Mouse (Mus musculus) megakaryocyte, adult 5-6 weeks (primary cell): ENCODE data around the gene Cd79b. TPM values are rescaled to one million over a fixed set of nuclear protein-coding genes. Genes with fewer than 3 reads are reported as not detected.

Experiments
- ATAC-seq: 2 replicates; pipeline ENCODE4 v1.8.0; 2016; ENCODE audit warnings: mild to moderate bottlenecking, inconsistent platforms; ENCODE audit not compliant: poor library complexity, severe bottlenecking
- total RNA-seq, 2 experiments: library from RNA; stranded (forward) in 1 of 2; stranded (reverse) in 1 of 2; fragments of 153-499, 151-499 nt in 1 of 2; fragments of 221-1000, 200-1000 nt in 1 of 2; gene quantifications; 2 replicates each; pipeline versions ENCODE4 v1.2.3 to v1.2.4; 2015 to 2017

Cd79b gene
- total RNA-seq, 2 experiments from 2014 or later: 15.4 to 29.3 TPM

DNA sequence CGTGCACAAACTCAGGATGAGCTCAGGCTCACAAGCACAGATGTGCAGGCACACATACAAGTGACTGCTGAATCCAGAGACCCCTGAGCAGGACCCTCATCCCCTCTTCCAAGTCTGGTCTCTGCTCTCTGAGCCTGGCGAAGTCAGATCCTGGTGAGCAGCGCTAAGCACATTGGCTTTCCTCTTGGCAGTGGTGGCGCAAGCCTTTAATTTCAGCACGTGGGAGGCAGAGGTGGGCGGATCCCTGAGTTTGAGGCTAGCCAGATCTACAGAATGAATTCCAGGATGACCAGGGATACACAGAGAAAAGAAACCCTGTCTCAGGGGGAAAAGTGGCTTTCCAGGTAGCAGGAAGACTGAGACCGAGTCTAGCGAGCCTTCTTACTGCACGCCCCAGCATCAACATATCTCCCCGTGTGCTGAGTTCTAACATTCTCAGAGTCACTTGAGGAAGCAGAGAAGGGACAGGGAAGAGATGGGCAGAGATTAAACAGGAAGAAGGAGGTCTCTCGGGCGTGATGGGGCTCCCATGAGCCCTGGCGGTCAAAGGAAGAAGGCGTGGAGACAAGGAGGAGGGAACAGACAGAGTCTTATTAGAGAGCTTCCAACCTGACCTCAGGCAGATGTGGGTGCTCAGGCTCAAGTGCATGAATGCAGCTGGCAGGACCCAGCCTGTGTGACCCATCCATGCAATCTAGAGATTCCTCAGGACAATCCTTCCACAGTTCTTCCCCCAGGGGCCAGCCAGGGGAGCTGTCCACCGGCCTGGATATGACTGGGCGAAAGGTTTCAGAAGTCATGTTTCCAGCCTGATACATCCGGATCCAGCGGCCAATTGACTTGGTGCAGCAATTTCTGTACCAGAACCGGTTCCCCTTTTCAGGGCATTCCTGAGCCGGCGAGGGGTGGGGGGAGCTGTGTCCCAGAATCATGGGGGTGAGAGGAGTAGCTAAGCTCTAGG is 4.1 kb upstream of the Cd79b start:
- ATAC-seq: peak; percentile 78

DNA sequence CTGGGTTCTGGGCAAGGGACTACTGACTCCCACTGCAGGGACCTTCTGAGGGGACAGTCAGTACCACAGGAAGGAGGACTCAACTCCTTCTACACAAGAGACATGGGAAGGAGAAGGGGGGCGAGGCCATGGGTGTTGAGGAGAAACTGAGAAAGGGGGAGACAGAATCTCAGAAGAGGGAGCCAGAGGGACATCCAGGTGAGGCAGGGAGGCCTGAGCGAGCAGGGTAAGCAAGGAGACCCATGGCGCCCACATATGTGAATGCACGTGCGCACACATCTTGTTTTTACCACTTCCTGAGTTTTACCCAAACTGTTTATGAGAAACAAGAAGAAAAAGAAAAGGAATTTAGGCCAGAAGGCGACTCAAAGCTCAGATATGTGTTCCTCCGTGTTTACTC is 3.2 kb upstream of the Cd79b start:
- no peak for ATAC-seq

DNA sequence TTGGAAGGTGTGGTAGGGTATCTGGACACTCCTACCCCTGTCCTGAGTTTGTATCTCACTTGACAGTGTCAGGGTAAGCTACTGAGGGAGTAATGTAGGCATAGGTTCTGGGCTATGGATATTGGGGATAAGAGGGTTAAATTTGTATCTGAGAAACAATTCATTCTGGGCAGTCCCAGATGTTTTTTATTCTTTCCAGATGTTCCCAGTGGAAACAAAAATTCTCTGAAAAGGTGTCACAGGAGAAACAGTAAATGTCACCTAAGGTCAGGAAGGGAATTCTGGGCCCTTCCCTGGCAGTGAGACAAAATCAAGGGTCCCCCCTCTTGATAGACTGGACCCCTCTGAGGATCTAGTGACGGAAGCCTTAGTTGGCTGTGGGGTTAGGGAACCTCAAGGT is 1.9 kb upstream of the Cd79b start:
- ATAC-seq: no peak

DNA sequence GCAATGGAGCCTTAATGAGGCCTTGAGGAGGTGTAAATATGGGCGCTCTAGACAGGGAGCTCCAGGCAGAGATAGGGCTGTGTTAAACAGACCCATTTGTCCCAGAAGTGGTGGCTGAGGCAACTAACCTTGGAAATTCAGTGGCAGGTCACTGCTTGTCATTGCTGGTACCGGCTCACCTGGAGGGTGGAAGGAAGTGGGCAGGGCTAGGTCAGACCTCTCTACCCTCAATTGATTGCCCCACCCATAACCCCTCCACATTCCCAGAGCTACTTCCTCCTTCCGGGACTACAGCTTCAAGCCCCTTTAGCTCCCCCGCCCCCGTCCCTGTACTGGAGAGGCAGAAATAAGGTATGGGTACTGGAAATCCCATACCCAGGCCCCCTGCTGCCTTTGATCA is 1.0 kb downstream of the Cd79b start:
- peak; percentile 66 for ATAC-seq

DNA sequence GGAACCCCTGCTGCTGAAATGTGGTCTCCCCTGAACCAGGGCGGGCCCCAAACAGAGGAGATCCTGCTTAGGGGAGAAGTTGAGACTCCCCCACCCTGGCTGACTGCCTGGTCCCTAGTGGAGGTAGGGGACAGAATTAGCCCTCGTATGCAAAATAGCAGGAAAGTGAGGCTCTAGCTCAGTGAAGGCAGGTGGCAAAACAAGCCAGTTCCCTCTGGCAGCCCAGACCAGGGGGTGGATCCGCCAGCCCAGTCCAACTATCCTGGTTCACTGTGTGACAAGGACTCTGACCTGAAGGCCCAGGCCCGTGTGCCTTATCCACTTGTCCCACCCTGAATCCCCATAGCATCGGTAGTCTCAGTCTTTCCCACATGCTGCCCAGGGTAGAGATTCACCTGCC is 4.4 kb downstream of the Cd79b start:
- ATAC-seq: no peak

DNA sequence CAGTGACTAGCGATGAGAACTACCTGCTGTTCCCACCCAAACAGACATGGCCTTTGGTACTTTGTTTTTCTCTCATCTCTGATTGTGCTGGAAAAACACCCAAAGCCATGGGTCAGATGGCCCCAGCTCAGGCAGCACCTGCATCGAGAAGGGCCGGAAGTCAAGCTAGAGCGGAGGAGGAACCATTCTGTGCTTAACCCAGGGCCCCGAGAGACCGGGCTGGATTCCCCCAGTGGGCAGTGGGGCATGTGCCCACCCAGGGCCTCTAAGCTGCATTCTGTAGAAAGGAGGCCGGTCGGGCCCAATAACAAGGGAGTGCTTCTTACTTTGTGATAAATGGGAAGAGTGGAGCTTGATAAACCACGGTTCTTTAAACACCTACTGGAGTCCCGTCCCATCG is 6.4 kb downstream of the Cd79b start:
- no peak for ATAC-seq

DNA sequence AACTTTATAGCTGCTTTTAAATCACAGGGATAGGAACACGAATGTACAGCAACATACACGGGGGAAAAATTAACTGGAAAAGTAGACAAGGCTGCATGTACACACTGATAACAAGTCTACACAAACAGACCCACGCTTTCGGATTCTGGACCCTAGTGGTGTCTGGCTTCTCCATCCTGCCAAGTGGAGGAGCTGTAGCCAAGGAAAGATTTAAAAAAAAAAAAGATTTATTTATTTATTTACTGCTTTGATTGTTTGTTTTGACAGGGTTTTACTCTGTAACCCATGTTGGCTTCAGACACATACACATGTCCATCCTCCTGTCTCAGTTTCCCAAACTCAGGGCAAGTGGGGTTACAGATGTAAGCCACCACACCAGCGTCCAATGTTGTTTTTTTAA is 7.1 kb downstream of the Cd79b start:
- no peak for ATAC-seq

DNA sequence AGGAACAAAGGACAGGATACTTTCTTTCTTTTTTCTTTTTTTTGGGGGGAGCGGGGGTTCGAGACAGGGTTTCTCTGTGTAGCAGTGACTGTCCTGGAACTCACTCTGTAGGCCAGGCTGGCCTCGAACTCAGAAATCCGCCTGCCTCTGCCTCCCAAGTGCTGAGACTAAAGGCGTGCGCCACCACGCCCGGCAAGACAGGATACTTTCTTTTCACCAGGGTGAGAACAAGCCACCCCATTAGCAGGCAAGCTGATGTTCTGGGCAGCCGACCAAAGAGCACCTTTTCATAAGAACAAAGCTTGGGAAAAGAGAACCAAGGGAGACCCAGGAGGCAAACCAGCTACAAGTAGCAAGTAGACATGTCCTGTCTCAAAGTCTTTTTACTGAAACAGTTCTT is 7.8 kb downstream of the Cd79b start:
- no peak for ATAC-seq

DNA sequence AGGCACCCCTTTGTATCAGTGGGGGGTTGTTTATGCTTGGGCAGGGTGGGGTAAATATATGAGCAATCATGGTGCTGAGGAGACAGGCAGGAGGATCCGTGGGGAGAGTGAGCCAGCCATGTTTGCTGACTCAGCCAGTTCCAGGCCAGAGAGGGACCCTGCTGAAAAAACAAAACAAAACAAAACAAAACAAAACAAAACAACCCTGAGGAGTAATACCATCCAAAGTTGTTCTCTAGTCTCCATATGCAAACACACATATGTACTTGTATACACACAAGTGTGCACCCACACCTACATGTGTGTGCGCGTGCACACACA is 8.5 kb downstream of the Cd79b start:
- ATAC-seq: no peak

DNA sequence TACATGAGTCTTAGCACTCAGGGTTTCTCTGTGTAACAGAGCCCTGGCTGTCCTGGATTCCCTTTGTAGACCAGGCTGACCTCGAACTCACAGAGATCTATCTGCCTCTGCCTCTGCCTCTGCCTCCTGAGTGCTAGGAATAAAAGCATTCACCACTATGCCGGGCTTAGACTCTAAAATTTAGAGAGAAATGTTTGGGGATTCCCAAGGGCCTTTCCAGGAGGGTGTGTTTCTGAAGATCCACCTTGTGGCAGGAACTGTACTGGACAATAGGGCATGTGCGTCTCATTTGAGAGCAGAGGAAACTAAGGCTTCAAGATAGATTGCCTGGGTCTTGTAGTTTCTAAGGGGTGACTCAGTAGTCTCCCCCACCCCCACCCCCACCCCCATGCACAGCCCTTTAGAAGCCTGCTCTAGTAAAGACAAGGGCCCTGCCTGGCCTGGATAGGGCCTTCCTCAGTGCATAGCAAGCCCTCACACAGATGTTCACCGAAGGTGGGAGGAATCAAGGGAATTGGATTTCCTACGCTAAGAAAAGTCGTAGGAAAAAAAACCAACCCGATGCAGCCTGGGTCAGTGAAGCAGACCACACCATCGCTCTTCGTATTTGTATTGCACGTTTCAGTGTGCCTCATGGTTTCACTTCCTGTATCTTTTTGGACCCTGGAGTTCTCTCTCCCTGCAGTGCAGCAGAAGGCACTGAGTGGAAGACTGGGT is 9.1 kb downstream of the Cd79b start:
- peak; percentile 83 for ATAC-seq

DNA sequence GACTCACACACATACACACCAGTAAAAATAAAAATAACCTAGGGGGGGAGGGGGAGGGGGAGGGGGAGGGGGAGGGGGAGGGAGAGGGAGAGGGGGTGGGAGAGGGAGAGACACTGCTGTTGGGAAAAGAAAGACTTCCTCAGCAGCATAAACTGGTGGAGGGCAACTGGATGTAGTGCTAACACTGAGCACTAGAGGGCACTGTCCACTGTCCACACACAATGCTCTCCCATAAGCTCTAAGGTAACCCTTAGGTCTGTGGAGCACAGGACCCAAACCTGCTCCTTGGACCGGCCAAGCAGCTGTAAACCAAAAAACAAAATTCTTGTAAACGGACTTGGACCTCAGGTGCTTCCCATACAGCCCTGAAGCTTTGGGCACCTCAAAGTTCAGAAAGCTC is 11.9 kb downstream of the Cd79b start:
- peak; percentile 92 for ATAC-seq

DNA sequence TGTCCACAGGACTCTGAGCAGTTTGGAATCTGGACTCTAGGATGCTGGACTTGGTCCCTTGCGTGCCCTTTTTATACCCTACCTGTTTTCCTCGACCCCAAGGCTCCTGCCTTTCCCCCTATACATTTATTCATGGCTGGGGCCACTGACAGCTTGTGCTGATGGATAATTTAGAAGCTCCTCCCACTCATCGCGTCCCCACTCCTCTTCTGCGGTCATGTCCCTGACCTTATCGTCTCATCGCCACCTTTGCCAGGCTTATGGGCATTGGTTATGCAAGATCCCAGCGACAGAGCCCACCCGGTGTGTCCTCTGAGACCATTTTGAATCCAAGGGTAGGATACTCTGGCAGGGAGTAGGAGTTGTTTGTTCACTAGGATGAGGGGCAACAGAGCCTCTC is 12.8 kb downstream of the Cd79b start, which contains the start of gene Gh:
Gene Gh (minus strand): TSS at position 101 of the 400 bp plus-strand sequence.
- ATAC-seq: no peak

DNA sequence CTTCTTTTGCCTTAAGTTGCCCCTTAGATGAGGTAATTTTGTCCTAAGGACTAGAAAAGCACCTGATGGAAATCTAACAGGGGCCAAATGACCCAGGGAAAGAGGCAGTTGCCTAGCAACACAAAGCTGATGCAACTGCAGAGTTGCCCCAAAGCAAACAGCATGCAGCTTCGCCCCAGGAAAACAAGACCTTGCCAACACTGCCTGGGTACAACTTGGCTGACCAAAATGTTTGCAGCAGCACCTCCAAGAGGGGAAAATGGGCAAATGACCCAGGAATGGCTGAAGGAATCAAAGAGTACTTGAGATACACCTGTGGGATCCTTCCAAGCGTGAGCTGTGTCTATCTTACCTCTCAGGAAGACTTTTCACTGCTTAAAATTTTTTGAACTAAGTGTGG is 22.7 kb downstream of the Cd79b start:
- ATAC-seq: no peak

DNA sequence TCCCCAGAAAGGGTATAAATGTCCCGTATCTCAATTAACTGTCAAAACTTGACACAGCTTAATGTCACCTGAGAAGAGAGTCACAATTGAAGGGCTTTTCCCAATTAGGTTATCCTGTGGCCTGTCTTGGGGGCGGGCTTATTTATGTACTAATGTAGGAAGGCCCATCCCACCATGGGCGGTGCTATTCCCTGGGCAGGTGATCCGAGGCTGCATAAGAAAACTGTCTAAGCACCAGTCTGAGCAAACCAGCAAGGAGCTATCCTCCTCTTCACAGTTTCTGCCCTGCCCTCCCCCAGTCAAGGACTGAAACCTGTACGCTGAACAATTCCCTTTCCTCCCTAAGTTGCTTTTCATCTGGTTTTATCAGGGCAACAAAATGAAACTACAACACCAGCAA is 24.2 kb downstream of the Cd79b start:
- no peak for ATAC-seq

DNA sequence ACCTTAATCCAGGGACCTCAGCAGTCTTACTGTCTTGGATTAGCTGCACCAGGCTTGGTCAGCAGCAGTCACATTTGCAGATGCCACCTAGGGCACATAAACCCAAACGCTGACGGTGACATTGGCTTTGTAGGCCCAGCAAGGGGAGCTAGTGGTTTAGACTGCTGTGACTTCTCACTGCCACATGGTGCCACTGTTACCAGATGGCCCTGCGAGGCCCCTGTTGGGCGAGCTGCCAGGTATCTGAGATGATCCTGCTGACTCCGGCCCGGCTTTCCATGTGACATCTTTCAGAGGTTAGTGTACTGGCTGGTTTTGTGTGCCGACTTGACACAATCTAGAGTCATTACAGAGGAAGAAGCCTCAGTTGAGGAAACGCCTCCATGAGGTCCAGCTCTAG is 25.2 kb downstream of the Cd79b start:
- ATAC-seq: no peak

DNA sequence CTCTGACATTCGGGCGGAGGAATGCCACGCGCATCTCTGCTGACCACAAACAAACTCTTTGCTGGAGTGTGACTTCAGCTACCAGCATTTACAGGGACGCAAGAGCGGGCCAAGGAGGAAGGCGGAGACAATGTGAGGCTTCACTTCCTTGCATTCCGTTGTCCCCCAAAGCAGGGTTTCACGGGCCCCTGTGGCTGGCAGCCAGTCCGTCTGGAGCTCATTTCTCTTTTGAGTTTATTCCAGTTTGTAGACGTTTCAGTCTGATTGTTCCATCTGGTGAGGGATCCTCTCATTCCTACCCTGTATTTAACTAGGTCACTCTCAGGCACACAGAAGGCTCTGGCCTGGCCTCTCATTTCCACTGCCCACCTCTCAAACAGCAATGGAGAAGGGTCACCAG is 27.6 kb downstream of the Cd79b start:
- ATAC-seq: no peak

DNA sequence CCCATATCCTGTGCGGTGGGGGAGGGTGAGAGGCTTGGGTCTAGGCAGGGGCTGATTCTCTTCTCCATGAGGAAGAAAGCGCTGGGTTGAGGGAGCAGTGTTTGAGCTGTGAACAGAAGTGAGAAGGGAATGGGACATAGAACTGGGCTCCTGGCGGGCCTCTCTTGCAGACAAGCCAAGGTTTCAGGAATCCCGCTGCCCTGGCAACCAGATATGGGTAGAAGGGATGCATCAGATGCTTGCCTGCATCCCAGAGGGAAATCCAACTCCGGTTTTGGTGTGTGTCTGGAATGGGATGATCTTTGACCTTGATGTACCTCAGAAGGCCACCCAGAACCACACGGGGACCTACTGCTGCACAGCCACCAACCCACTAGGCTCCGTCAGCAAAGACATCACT is 28.4 kb downstream of the Cd79b start:
- ATAC-seq: no peak

DNA sequence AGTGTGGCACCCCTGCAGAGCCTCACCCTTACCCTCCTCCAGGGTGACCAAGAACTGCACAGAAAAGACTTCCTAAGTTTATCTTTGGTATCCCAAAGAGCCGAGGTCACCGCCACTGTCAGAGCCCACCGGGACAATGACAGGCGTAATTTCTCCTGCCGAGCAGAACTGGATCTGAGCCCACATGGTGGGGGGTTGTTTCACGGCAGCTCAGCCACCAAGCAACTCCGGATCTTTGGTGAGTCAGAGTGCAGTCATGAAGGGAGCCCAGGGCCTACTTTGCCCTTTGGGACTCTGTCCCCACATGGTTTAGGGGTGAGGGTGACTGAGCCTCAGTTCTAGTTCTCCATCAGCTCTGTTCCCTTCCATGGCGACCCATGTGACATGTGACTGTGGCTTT is 30.4 kb downstream of the Cd79b start:
- no peak for ATAC-seq

DNA sequence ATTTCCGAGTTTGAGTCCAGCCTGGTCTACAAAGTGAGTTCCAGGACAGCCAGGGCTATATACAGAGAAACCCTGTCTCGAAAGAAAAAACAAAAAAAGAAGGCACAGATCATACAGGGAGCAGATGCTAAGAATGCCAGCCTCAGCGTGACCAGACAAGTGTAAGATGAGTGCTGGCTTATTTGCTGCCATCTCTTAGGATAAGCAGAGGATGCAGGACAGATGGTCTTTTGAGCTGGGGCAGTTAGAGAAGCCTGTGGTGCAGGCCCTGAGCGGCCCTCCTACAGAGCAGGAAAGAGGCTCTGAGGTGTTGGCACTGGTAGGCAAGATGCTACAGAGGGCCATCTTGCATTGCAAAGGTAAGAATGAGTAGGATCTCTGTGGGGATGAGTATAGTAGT is 31.2 kb downstream of the Cd79b start:
- no peak for ATAC-seq

DNA sequence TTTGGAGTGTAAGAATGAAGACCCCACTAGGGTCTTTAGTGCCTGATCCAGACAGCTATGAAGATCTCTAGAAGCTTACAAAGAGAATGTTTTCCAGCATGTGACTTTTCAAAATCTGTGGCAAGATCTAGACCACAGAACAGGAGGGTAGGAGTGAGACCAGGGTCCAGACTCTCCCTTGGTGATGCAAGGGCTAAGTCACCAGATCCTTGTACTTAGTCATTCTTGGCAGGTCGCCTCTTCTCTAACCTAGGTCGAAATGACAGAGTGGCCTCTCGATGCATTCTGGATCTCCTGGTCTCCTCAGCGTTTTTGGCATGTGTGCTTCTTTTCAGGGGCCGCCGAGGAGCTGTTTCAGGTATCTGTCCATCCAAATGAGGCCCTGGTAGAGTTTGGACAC is 32.1 kb downstream of the Cd79b start:
- ATAC-seq: no peak

DNA sequence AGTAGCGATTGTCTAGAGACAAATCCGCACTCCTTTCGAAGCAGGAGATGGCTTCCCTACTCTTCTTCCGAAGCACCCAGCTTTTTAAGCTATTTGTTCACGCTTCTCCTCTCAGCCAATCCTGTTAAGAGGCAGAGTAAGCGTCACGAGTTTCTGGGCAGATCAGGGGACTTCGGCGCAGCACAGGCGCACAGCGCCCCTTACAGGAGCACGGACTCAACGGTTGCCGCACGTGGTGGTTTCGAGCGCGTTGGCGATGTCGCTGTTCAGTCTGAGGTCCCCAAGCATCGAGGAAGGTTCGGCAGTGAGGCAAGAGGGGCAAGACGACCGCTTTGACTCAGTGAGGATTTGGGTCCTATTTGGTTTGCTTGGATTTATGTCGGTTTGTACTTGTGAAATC is 38.1 kb downstream of the Cd79b start, which contains the start of gene Tcam1:
Gene Tcam1 (plus strand): TSS at position 219 of the 400 bp plus-strand sequence.
- ATAC-seq: peak; percentile 68

DNA sequence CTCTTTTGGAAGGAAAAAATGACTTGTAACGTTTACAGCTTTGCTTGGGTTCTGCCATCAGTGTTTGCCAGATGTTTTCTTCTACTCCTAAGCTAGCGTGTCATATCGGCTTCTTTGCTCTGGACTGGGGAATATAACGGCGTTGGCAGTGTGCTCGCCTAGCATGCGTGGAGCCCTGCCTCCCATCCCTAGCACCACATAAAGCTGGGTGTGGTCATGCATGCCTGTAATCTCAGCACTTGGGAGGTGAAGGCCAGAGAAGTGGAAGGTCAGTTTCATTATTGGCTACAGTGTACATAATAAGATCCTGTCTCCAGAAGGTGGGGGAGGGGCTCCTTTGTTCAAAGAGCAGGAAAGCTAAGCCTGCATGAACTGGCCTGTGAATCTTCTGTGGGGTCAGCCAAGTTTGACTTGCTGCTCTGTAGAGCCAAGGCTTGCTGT is 39.6 kb downstream of the Cd79b start:
- ATAC-seq: no peak
